Mouse (Mus musculus) spleen, adult 2 months (tissue): ENCODE results near the gene Tspan15.

ENCODE experiments used
- CTCF ChIP-seq: fragments of 200-500 bp; IDR thresholded peaks from 2 replicates; pipeline ENCODE4 v1.5.1; 2011; ENCODE audit warnings: mild to moderate bottlenecking, inconsistent platforms; ENCODE audit not compliant: insufficient read depth, insufficient read length, insufficient replicate concordance; ENCODE audit errors: extremely low read depth
- POLR2A ChIP-seq: fragments of 200-500 bp; IDR thresholded peaks from 2 replicates; pipeline ENCODE4 v1.6.1; 2011; ENCODE audit warnings: low read depth, low read length, inconsistent platforms

DNA sequence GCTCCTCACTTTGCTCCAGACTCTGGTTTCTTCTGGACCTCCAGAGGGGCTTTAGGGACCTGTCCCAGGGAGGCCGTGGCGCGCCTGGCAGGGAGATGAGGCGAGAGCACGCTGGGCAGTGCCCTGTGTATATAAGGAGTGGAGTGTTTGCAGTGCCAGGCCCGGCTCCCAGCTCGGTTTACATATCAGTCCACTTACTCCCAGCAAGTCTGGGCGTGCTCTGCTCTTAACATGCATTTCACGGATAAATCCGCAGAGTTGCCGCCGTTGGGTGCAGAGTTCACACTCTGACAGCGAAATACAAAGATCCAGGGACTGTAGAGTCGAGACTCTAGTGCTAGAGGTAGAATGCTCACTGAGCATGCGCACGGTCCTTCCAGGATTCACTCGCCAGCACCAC, 8.3 kb downstream of the Tspan15 start:
- TF ChIP-seq CTCF (no peak), POLR2A (no peak)
